Mouse (Mus musculus): Measurements from ENCODE around the gene Utp20. TPM values are rescaled to one million over a fixed set of nuclear protein-coding genes. Genes with fewer than 3 reads are reported as not detected.
"Not testable (repeated sequence)": the region's sequence is repeated elsewhere in the genome, so short reads cannot be mapped to it uniquely, and the experiment has no call there.

Gene Utp20
- 10 to 100 TPM; 15.4 to 17.7 TPM for total RNA-seq (2021)
- long read RNA-seq, experiment 1, partial matches to known transcripts = 3 of 3 reads
- long read RNA-seq, experiment 1, other reads (novel, unspliced or antisense) = 0 of 3 reads
- long read RNA-seq, experiment 2, full-length matches to known transcripts = 1 of 5 reads
- long read RNA-seq, experiment 2, partial matches to known transcripts = 2 of 5 reads
- long read RNA-seq, experiment 2, other reads (novel, unspliced or antisense) = 2 of 5 reads

DNA sequence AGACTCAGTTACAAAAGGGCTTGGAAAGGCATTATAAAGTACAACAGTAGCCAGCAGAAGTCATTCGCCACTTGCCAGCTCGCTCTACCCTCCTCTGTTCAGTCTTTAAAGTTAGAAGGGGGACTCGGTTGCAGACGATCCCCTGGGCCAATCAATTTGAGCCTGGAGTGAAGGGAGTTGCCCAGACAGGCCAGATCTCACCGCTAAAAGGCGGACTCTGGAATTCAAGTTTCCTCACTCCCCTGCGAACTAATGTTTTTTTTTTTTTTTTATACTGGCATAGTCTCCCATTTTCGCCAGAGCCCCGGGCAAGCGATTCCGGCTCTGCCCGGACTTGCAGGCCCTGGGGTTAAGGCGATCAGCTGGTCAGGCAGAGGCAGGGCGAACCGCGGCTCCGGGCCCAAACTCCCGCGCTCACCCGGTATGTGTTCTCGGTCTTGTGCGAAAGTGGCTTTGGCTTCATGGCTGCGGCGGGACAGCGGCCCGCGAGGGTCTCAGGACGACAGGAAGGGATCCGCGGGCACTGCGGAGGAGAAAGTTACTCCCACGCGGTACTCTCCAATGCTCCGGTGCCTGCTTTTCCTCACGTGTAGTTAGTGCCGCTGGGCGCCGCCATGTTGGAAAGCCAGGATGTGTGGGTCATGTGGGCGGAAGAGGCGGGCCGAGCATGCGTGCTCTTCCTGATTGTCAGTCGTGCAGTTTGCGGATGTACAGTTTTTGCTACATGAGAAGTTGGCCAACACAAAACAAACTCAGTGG lies at the start of gene Utp20:
Gene Utp20 (minus strand): TSS at position 617 of the 759 bp plus-strand sequence.
- peak; percentile 53 to 82 for DNase-seq (ENCODE audit: low spot score in 2 of 2)

DNA sequence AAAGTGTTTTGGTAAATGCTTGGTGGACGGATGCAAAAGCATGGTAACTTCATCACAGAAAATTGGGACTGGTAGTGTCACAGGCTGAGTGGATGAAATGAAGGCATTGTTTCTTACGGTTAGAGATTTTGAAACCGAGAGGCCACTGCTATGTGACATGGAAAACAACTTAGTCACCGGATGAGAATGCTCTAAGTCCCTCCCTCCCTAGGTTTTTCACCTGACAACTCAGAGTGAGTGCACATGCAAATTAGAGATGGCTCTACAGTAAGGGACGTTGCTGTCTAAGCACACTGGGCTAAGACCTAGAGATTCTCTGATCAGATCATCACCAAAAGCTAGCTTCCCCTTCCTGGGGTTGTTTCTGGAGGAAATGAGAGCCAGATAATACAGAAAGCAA lies 48.3 kb upstream of the Utp20 start:
- no peak for DNase-seq (ENCODE audit: low spot score in 2 of 2)

DNA sequence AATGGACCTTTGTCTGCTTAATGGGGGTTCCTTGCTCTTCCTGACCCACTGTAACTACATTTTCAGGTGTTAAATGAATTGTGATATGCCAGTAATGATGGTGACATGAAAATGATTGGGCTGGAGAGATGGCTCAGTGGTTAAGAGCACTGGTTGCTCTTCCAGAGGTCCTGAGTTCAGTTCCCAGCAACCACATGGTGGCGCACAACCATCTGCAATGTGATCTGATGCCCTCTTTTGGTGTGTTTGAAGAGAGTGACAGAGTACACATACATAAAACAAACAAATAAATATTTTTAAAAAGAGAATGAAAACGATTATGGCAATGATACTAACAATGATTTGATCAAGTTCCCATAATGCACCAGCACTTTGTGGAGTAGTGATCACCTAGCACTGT lies 39.4 kb upstream of the Utp20 start:
- DNase-seq (ENCODE audit: low spot score in 2 of 2) = no peak

DNA sequence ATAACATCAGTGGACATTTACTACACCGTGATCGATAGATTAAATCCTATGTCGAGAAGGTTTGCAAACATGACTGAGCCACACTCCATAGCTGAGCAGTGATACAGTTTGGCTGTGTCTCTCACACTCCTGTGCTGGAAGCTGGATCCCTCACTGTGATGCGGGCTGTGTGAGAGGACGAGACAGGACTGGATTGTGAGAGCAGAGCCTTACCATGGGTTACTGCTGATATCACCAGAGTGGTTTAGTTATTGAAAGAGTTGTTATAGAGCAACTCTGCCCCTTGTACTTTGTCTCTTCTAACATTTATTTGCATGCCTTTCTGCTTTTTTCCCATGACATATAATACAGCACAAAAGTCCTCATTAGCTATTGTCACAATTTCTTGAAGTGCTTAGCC lies 35.7 kb upstream of the Utp20 start:
- DNase-seq (ENCODE audit: low spot score in 2 of 2) = no peak

DNA sequence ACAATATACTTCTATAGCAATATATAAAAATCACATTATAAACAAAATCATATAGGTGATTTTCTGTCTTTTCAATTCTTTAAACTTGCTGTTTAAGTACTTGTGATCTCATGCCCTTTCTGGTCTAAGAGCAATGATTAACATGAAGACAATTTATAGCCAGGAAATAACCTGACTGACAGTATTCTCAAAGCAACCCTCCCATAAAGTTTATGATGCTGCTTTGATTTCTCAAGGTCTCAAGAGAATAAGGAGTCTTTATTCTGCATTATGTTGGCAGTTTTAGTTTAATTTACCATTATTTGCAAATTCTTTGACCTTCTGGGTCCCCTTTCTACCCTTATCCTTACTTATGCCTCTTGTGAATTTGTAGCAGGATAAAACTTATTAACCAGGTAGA lies 34.8 kb upstream of the Utp20 start:
- no peak for DNase-seq (ENCODE audit: low spot score in 2 of 2)

DNA sequence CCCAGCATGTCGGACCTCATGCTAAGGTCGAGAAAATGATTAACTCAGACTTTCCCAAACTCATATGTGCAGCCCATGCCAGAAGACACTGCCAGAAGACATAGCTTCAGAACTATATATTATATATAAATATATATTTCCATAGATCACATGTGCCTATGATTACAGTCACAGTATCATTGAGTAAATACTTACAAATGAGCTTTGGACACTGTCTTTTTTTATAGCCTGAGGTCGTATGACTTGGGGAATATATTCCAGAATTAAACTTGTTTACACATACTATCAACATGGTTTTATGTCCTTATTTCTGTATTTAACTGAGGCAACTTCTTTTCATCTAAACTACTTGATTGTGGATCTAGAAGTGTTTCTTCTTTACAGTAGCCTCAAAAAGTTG lies 34.3 kb upstream of the Utp20 start:
- no peak for DNase-seq (ENCODE audit: low spot score in 2 of 2)

DNA sequence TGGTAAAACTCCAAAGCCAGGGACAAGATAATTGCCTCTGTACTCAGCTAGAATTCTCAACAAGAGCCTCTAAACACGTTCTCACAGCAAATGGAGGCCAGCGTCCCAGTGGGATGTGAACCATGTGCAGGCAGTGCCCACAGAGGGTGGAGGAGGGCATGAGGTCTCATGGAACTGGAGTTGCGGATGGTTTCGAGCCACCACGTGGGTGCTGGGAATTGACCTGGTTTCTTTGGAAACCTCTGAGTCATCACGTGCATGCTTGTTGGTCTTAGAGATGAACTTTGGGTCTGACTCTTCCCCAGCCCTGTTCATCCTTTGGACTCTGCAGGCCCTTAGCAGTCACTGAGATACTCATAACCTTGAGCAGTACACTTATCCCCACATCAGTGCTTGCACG lies 26.7 kb upstream of the Utp20 start:
- DNase-seq (ENCODE audit: low spot score in 2 of 2) = no peak

DNA sequence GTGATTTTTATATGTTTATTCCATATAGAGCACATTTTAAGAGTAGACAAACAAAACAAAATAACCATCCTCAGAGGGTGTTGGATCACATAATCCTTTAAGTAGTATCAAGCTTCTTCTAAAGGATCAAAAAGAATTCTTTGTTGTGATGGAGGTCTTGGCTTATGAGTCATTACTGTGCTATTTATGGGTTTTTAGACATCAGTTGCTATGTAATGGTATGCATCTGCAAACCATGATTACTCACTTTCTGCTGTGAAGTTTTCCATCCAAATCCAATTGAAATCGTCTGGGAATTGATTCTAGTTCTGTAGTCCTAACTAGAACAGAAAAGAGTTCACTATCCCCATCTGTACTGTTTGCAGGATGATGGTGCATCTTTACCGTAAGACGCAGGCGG lies 23.4 kb upstream of the Utp20 start:
- no peak for DNase-seq (ENCODE audit: low spot score in 2 of 2)

DNA sequence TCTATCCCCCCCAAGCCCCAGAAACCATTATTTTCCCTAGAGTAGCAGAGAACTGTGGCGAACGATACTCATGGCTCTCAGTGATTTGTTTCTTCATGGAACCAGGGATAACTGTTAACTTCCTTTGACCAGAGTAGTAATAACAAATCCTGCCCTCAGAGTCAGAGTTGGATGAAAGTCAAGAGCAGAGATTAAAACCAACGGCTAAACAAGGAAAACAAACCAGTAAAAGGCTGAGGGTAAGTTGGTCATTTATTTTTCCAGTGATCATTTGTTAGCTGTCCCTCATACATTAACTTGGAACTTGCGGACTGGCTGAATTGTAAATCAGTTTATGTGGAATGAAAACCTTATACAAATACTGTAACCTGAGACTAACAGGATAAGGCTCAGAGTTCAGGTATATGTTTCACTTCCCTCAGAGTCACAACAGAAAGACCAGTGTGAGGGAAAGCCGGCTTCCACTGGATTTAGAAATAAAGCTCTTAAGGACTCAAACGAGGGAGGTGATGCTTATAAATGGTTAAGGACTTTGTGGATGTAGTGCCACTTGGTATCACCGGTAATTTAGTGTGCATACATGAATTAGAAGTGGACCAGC lies 22.4 kb upstream of the Utp20 start:
- no peak for DNase-seq (ENCODE audit: low spot score in 2 of 2)

DNA sequence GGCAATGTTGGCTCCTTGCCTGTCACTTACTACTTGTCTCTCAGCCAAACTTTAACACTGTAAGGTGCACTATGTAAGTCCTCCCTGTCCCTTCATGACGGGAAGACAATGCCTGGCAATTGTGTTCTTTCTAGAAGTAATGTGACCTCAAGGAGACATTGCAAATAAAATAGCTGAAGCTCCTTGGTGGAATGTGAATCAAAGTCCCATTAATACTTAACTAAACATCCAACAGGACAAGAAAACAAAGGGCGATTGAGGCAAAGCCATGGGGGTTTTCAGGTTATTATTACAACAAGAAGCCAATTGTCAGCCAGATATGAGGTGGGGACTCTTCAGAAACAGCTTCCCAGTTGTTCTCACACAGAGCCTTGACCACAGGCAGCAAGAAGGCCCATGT lies 7.6 kb upstream of the Utp20 start:
- DNase-seq (ENCODE audit: low spot score in 2 of 2) = no peak

DNA sequence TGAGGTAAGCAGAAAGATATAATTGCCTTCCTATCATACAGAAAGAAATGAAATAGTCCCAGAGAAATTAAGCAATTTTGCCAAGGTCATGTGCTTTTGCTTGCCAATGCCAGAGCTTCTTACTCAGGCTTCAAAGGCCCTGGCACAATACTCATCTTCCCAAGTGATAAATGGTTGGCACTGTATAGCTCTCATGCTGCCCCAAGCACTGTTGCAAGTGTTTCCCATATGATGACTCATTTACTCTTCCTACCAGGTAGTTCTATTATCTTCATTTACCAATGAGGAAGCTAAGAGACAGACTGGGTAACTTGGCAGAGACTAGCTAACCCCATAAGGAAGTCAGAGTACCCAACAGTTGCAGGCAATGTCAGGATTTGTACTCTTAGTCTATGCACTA lies 1.8 kb upstream of the Utp20 start:
- no peak for DNase-seq (ENCODE audit: low spot score in 2 of 2)

DNA sequence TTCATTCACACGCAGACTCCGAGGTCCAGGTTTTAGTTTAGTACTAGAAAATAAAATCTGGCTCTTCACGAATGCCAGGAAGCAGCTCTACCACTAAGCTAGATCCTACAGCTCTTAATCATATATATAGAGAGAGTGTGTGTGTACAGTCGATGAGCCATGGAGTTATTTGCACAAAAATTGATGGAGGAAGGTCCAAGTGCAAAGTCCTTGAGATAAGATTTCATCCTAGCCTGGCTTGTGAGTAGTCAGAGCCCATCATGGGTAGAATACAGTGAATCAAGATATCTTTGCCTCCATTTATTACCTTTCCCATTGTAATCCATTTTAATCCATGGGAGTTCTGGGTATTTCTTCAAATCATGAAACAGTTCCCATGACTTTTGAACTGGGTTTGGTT lies 992 bp upstream of the Utp20 start:
- DNase-seq (ENCODE audit: low spot score in 2 of 2) = no peak

DNA sequence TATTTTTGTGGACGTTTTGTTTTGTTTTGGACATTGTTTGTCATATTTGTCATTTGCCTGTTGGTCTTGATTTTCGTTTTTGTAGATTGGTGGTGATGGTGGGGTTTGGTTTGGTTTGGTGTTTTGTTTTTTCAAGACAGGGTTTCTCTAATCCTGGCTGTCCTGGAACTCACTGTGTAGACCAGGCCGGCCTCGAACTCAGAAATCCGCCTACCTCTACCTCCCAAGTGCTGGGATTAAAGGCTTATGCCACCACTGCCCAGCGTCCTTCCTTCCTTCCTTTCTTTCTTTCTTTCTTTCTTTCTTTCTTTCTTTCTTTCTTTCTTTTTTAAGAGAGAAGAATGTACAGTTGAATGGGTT lies 323 bp upstream of the Utp20 start:
- DNase-seq (ENCODE audit: low spot score in 2 of 2) = not testable (repeated sequence)

DNA sequence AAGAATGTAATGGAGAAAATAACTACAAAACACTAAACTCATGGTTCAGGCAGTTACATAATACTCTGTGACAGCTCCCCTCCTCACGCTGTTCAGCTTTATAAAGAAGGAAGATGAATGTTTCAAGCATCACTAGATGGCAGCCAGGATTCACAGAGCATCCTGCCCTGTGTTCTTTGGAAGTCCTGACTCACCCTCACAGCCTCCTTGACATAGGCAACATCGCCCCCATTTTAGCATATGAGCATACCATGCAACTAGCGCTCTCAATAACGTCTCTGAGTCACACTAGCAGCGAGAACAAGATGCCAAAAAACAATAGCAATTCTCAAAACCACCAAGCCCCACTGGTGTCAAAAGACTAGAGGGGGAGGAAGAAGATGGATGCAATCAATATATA lies 9.3 kb downstream of the Utp20 start:
- no peak for DNase-seq (ENCODE audit: low spot score in 2 of 2)

DNA sequence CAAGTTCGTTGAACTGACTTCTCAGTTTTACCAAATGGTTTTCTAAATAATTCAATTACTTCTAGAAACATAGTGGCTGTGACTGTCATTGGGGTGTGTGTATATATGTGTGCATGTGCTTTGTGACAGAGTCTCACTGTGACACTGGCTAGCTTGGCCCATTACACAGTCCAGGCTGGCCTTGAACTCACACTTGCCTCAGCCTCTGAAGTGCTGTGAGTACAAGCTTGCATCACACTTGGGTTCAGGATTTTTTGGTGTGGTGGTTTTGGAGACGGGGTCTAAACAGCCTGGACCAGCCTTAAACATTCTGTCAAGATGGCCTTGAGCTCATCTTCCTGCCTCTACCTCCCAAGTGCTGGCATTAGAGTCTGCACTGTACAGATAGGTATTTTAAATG lies 11.3 kb downstream of the Utp20 start:
- no peak for DNase-seq (ENCODE audit: low spot score in 2 of 2)

DNA sequence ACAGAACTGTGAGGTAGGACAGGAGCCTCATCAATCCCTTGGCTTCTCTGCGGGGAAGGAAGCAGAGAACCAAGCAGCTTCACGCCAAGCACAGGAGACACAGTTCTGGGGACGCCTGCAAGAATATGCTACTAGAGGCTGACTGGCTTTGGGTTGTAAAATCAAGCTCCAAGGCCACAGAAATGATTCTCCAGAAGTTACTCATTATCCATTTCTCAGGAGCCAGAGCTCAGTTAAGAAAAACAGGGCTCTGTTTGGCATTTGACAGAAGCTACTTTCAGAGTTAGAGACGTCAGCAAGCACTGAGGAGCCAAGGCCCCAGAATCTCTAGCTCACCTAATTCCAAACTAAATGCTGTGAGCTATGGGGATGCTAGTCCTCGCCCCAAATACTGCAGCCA lies 14.9 kb downstream of the Utp20 start:
- DNase-seq (ENCODE audit: low spot score in 2 of 2) = no peak

DNA sequence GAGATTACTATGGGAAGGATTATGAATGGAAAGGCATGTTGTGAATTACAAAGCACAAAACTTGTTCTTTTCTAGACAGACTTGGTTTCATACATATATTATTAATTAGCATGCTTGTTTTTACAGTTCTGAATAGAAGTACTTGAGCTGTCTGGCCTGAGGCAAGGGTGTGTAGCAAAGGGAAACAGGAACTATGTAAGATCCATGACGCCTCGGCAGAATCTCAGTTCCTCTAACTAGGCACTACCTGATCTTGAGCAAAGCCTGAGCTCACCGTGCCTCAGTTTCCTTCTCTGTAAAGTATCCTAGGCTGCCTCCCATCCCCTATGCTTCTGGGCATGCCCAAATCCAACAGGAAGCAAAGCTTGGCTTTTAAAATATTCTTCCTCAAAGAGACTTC lies 24.4 kb downstream of the Utp20 start:
- no peak for DNase-seq (ENCODE audit: low spot score in 2 of 2)

DNA sequence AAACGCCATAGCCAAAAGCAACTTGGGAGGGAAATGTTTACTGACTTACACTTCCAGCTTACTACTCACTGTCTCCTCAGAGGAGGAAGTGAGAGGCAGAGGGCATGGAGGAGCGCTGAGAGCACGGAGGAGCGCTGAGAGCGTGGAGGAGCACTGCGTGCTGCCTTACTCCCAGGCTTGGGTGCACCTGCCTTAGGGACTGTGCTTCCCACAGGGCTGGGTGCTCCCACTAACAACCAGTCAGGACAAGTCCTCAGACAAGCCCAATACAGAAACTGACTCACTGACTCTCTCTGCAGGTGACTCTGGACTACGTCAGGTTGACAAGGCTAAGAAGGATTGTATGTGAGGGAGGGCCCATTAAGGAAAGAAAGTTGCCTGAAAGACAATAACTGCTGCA lies 27.2 kb downstream of the Utp20 start:
- DNase-seq (ENCODE audit: low spot score in 2 of 2) = no peak

DNA sequence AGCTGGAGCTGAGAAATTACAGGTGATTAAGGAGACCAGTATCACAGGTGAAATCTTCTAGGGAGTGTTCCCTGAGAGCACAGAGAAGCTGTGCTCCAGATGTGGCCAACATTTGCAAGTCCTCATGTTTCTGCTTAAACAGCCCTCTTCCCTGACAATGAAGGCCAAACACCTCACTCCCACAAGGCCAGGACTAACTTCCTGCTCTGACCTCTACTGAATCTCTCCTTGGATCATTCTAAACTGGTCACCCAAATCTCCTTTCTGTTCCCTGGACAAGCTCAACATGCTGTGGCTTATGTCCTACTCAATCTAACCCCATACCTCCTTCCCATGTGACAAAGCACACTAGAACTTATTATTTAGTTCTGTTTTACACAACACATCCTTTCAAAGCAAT lies 29.2 kb downstream of the Utp20 start:
- no peak for DNase-seq (ENCODE audit: low spot score in 2 of 2)

DNA sequence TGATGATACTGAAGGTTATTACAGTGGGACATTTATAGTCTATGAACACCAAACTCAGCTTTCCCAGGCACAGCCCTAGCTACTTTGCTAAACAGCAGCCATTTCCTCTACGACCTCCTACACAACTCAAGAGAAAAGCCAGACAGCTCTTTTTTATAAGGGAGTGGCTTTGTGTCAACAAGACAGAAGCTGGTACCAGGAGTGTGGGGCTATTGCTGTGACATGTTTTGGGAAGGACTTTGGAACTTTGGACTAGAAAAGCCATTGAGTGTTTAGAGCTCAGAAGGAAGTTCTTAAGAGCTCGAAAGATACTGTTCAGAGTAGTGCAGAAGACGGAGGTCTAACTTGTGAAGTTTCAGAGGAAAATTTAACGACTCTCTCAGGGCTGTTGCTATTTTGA lies 29.7 kb downstream of the Utp20 start:
- no peak for DNase-seq (ENCODE audit: low spot score in 2 of 2)

DNA sequence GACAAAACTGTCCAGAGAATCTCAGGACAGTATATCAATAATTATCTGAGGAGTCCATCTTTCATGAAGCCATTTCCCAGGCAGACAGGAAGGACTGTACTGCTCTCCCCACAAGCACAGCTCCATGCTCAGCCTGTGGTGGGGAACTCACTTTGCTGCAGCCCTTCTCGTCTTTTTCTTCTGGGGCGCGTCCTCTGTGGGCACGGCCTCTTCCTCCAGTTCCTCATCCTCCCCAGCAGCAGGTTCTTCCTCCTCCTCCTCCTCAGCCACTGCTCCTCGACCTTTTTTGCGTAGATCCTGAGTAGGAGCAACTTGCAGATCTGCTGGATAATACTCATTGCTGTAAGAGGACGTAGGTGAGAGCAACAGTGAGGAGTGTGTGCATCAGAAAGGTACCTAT lies 31.4 kb downstream of the Utp20 start:
- DNase-seq (ENCODE audit: low spot score in 2 of 2) = no peak

DNA sequence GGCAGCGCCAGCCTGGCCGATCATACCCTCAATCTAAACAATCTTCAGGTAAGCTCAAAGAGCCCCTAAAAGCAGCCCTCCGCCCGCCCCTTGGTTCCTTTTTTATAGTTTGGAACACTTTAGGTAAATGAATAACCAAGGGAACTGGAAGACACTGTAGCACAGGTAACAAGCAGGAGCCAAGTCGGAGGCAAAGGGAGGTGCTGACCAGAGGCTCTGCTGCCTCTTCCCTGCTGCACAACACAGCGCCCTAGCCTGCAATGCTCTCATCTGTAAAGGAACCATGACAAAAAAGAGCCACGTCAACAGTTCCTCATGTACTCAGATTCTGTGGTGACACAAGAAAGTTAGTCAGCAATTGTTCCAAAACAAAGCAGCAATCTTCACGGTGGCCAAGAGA lies 32.0 kb downstream of the Utp20 start:
- DNase-seq (ENCODE audit: low spot score in 2 of 2) = no peak

DNA sequence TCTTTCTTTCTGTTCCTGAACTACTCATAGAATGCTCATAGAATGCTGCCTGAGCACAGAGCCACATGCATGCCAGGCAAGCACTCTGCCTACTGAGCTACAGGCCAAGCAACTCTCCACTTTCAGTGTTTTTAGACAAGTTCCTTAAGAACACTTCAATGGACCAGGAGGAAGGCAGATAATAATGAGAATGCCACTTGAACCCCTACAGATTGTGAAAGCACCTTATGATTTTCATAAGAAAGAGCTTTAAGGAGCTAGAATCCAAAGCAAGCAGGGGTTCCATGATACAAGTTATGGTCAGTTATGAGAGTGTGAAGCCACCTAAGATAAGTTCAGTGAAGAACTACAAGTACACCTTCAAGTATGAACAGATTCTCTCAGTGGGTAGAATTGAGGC lies 32.9 kb downstream of the Utp20 start:
- no peak for DNase-seq (ENCODE audit: low spot score in 2 of 2)

Data from gastrocnemius, postnatal 4 days (tissue).